Mouse (Mus musculus): ENCODE measurements at regions not wholly inside any gene's neighbourhood (a gene's known extent, or its start where the extent isn't known, plus 50 kb on each side); places are given as distances from the start of the nearest gene placed in this dataset.

- intact Hi-C loops (cut with DNase I), result no loop called here
- DNase-seq, result no peak
Observed at GRCm38 (mm10) chrX:85329474-85330225, 80.2 kb downstream of the Fthl17a start.

- intact Hi-C loops (cut with DNase I), result no loop called here
- peak; percentile 58 to 61 for DNase-seq
Observed at GRCm38 (mm10) chrX:85343517-85343916, 94.0 kb downstream of the Fthl17a start.

DNA sequence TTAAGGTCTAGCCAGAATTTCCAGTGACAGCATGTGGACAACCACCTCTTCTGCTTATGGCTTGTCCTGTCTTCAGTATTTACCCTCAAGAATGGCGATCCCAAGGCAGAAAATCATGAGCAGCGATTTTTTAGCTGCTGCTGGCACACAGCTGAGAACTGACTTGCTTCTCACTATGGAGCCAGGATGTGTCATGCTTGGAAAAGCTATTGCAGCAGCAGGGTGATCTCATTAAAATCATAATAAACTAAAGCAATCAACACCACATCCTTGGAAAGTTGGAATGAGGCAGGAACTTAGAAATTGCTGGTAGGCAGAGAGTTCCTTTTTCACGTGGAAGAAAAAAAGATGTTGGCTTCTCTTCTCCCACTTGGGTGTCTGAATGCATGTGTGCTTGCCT lies 125.8 kb downstream of the Fthl17a start:
- DNase-seq, result peak in 1 of 2 experiments; percentile 9
- intact Hi-C loops (cut with DNase I), result no loop called here

DNA sequence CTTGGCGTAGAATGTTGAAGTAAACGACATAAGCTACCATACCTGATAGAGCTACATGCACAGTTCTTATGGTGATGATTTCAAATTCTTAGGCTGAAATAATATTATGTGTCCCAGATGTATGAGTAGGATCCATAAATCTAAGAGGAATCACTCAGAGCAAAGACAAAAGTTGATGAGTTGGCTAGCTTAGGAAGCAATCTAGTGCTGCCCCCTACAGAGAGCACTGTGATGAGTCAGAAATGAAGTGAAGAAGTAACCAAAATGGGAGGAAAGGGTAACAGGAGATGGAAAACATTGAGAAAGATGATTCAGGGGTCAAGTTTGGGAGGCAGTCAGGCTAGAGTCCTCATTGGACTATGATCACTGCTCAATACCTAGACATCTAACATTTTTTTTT lies 135.0 kb downstream of the Fthl17a start:
- intact Hi-C loops (cut with DNase I), result no loop called here
- DNase-seq, result no peak

Measured in heart, postnatal 10 days (tissue).